Mouse (Mus musculus): ENCODE measurements around the gene Dscam.

GRCm38 (mm10) chr16:96791307-96791706, 379.2 kb downstream of the Dscam start:
- TF ChIP-seq POLR2A (IDR thresholded peaks at IDR 0.05; ENCODE audit: extremely low read depth, insufficient read depth, low read length) (no peak), CTCF (IDR thresholded peaks at IDR 0.05; ENCODE audit: low read depth, low read length) (no peak)
